Mouse (Mus musculus) G1E-ER4 (cell line): ENCODE results near the gene Vps33b. TPM values are rescaled to one million over a fixed set of nuclear protein-coding genes. Genes with fewer than 3 reads are reported as not detected.

Experiments
- GATA1 ChIP-seq: IDR thresholded peaks from one replicate; pipeline ENCODE4 v1.8.0; 2012; ENCODE audit warnings: low read length, inconsistent platforms
- polyA plus RNA-seq: library from polyadenylated mRNA; stranded (reverse); fragments of >175 nt; gene quantifications from 2 replicates; pipeline ENCODE4 v1.2.3, GENCODE M21; 2012

Vps33b gene
- polyA plus RNA-seq, 1 experiment, result 7.1 TPM

DNA sequence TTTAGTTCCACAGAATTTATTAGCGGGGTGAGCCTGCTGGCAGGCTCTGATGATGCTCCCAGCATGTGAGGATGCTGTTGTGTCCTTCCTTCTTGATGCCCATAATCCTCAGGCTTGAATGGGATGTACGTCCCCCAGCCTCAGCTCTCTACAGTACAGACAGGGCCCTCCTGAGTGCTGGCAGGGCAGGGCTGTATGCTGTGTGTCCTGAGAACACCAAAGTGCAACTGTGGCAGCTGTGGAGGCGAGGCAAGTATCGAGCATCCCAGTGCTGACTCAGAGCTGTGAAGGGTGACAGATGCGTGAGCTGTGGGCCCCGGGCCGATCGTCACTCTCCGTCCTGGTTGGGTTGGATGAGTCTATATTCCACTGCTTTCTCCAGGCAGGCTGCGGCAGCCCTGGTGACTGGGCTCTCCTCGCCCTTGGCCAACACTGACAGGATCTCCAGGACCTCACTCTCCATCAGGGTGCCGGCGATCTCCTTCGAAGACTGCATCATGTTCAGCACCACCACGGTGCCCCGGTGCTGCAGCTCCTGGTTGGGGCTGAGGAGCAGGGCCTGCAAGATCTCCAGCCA, 55.9 kb downstream of the Vps33b start:
- no peak for TF ChIP-seq GATA1

- TF ChIP-seq GATA1, result no peak
Measured at GRCm38 (mm10) chr7:80326076-80326475, 56.6 kb downstream of the Vps33b start.

DNA sequence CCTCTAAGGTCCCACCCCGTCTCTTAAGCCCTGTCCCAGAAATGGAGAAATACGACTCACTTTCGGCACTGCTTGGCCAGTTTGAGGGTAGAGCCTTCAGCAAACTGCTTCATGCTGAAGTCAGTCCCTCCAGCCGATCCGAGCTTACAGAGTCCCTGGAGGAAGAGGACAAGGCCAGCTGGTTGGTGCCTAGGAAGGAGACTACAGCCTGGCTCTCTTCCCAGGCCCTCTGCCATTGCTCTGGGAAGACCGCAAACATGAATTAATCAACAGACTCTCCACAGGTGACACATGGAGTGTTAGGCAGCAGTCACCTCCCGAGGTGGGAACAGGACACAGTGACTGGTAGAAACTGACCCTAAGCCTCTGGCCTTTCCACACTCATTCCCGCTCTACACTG, 60.8 kb downstream of the Vps33b start:
- no peak for TF ChIP-seq GATA1

DNA sequence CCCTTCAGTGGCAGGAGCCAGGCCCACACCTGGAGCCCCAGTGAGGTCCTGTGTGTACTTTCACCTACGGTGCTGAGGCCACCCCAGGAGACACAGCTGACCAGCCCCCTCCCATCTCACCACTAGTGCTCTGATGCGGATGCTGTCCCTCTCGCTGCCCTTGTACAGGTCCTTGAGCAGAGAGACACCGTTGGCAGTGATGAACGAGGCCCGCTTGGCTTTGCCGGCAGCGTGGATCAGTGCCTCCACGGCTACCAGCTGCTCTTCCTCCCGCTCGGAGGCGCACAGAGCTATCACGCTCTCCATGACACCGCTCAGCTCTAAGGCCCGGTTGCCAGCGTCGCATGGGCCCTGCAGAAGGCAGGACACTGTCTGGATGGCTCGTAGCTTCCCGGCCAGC, 62.0 kb downstream of the Vps33b start:
- TF ChIP-seq GATA1, result no peak

- TF ChIP-seq GATA1, result no peak
Measured at GRCm38 (mm10) chr7:80334848-80335247, 65.4 kb downstream of the Vps33b start.

- TF ChIP-seq GATA1, result no peak
Measured at GRCm38 (mm10) chr7:80336932-80337331, 67.5 kb downstream of the Vps33b start.

GRCm38 (mm10) chr7:80339371-80339770, 69.9 kb downstream of the Vps33b start:
- no peak for TF ChIP-seq GATA1

DNA sequence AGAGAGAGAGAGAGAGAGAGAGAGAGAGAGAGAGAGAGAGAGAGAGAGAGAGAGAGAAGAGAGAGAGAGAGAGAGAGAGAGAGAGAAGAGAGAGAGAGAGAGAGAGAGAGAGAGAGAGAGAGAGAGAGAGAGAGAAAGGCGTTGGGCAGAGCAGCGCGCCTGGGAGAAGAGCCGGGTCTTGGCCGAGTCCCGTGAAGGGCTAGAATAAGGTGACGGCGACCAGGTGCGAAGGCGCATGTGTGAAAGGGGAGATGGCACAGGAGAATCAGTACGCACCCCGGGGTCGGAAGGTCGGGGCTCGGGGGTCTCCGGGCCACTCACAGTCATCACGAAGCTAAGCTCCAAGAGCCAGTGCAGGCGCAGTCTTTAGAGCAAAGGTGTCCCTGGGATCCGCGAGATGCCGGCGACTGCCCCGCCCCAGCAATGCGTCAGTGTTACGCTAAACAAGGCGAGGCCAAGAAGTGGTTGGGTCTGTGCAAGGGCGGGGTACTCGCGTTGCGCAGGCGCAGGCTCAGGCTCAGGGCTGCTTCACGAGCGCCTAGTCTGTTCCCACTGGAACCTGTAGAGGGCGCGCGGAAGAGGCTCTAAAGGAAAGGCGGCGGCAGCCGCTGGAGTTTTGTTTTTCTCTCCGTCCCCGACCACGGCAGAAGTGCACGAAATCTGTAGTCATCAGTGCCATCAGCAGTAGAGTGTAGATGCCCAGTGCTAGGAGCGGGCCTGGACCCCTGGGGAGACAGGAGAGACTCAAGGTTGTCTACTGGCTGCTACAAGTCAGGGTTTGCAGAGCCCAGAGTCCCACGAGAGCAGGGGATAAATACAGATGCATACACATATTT, 70.6 kb downstream of the Vps33b start:
- TF ChIP-seq GATA1, result no peak

- TF ChIP-seq GATA1, result no peak
Measured at GRCm38 (mm10) chr7:80340793-80341192, 71.3 kb downstream of the Vps33b start, which contains the start of gene Unc45a. Gene Unc45a (minus strand): TSS chr7:80341005.

Other genes starting within 250 kb of the Vps33b start
- 38.7 and 39.3 TPM in 2 replicates for gene Zfp710, start 244.8 kb upstream of the Vps33b start, polyA plus RNA-seq
- 14.1 and 15.4 TPM in 2 replicates for gene Idh2, start 154.3 kb upstream of the Vps33b start, polyA plus RNA-seq
- 18.5 and 25.3 TPM in 2 replicates for gene Sema4b, start 82.8 kb upstream of the Vps33b start, polyA plus RNA-seq
- 62.3 and 76.0 TPM in 2 replicates for gene Cib1, start 36.8 kb upstream of the Vps33b start, polyA plus RNA-seq
- gene Gdpgp1, start 36.8 kb upstream of the Vps33b start, polyA plus RNA-seq, result 5.3 and 6.0 TPM in 2 replicates
- gene Ttll13, start 23.3 kb upstream of the Vps33b start, polyA plus RNA-seq, result 0.43 and 0.80 TPM in 2 replicates
- gene Ngrn, start 8.4 kb upstream of the Vps33b start, polyA plus RNA-seq, result 44.2 and 71.4 TPM in 2 replicates
- 18.3 and 22.7 TPM in 2 replicates for gene Prc1, start 24.8 kb downstream of the Vps33b start, polyA plus RNA-seq
- gene Rccd1, start 54.8 kb downstream of the Vps33b start, polyA plus RNA-seq, result 22.2 and 24.7 TPM in 2 replicates
- 51.5 and 61.6 TPM in 2 replicates for gene Unc45a, start 71.4 kb downstream of the Vps33b start, polyA plus RNA-seq
- 84.0 and 146 TPM in 2 replicates for gene Hddc3, start 73.5 kb downstream of the Vps33b start, polyA plus RNA-seq
- 23.0 and 31.2 TPM in 2 replicates for gene Man2a2, start 101.7 kb downstream of the Vps33b start, polyA plus RNA-seq
- gene Fes, start 118.3 kb downstream of the Vps33b start, polyA plus RNA-seq, result 0.70 and 0.98 TPM in 2 replicates
- gene Furin, start 135.8 kb downstream of the Vps33b start, polyA plus RNA-seq, result 123 TPM in 2 replicates